Mouse (Mus musculus): ENCODE measurements around the gene Gfap. TPM values are rescaled to one million over a fixed set of nuclear protein-coding genes. Genes with fewer than 3 reads are reported as not detected.

The Gfap gene
- polyA plus RNA-seq, 1 experiment from 2014 or later: 1.2 TPM

DNA sequence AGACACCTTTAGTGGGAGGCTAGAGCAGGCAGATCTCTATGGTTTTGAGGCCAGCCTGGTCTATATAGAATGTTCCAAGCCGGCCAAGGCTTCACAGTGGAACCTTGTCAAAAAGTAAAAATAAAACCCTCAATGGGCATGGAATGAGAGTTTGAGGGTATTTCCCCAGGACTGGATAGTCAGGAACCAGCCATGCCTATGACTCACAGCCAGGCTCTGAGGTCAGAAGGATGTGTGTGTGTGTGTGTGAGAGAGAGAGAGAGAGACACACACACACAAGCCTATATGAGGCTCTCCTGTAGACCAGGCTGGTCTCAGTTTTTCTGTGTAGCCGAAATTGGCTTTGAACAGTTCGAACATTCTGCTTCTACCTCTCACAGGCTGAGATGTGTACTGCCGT is 6.0 kb downstream of the Gfap start:
- ATAC-seq (ENCODE audit: insufficient read depth, low FRiP score, low read depth): no peak
- peaks cover 10% of the 10 kb centered on the region for H3K27me3 ChIP-seq (replicated peaks)
- no peak overlapping the region for H3K9ac ChIP-seq
- H3K4me3 ChIP-seq (replicated peaks): no peak overlapping the region
- 84% methylated on average over 4 of the region's 4 CpGs for whole genome bisulfite sequencing
- peaks cover 10% of the 10 kb centered on the region; the same call in 1 of the 2 replicates for H3K4me1 ChIP-seq
- no peak overlapping the region for H3K27ac ChIP-seq
- H3K4me2 ChIP-seq: no peak overlapping the region
- H3K36me3 ChIP-seq: no peaks in the 10 kb centered on the region
- H3K9me3 ChIP-seq: no peaks in the 10 kb centered on the region

GRCm38 (mm10) chr11:102893015-102893651 is 7.6 kb downstream of the Gfap start:
- 3% methylated on average over 43 of the region's 43 CpGs for WGBS
- Histone ChIP-seq H3K9me3 (no peaks in the 10 kb centered on the region), H3K27me3 (replicated peaks) (peaks cover 16% of the 10 kb centered on the region), H3K9ac (peak overlapping the region; percentile 37), H3K4me3 (replicated peaks) (peak overlapping the region; percentile 45), H3K27ac (no peak overlapping the region), H3K4me2 (peak overlapping the region; percentile 83), H3K4me1 (peaks cover 10% of the 10 kb centered on the region; the same call in 1 of the 2 replicates), H3K36me3 (no peaks in the 10 kb centered on the region)
- peak; percentile 81 for ATAC-seq (ENCODE audit: insufficient read depth, low FRiP score, low read depth)

DNA sequence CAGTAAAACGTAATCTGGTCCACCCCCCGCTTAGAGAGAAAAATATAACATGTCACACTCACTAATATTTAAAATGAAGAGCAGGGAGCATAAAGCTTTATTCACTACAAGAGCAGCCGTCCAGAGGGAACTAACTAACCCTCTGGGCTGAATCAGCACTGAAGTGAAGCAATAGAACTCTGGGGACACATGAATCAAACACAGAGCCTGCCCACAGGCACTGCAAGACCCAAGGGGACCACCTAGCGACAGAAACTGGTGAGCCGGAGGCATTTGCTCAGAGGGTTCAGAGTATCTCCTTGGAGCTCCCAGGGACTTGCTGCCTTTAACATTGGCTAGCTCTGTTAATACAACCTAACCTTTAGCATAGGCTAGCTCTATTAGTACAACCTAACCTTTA is 10.6 kb downstream of the Gfap start:
- no peaks in the 10 kb centered on the region for H3K9me3 ChIP-seq
- H3K4me1 ChIP-seq: peaks cover 8% of the 10 kb centered on the region; the same call in 1 of the 2 replicates
- H3K27ac ChIP-seq: no peak overlapping the region
- 74% methylated on average over 5 of the region's 5 CpGs for whole genome bisulfite sequencing
- no peak overlapping the region for H3K9ac ChIP-seq
- no peak overlapping the region for H3K4me2 ChIP-seq
- no peaks in the 10 kb centered on the region for H3K36me3 ChIP-seq
- no peak overlapping the region for H3K4me3 ChIP-seq (replicated peaks)
- ATAC-seq (ENCODE audit: insufficient read depth, low FRiP score, low read depth): no peak
- H3K27me3 ChIP-seq (replicated peaks): peaks cover 12% of the 10 kb centered on the region; the same call in 1 of the 2 replicates

DNA sequence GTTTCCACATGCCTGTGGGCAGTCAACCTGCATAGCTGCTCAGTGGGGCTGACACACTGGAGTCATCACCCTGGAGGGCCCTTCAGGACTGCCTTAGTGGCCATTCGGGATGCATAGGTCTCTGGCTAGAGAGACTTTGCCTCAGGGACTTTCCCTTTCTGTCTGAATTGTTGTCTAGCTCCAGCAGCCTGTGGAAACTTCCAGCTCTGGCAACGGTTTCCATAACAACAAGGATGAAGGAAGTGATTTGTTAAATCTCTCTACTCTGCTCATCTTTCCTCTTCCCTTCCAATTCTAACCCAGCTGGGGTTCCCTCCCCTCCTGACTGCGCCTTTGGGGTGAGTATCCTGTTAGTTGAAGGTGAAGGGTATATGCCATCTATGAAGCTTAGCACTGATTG is 12.6 kb downstream of the Gfap start:
- no peak for ATAC-seq (ENCODE audit: insufficient read depth, low FRiP score, low read depth)
- Histone ChIP-seq H3K4me2 (no peak overlapping the region), H3K4me1 (peaks cover 2% of the 10 kb centered on the region; the same call in 1 of the 2 replicates), H3K36me3 (no peaks in the 10 kb centered on the region), H3K27ac (no peak overlapping the region), H3K9ac (no peak overlapping the region), H3K27me3 (replicated peaks) (peaks cover 12% of the 10 kb centered on the region; the same call in 1 of the 2 replicates), H3K9me3 (no peaks in the 10 kb centered on the region), H3K4me3 (replicated peaks) (no peak overlapping the region)
- 67% methylated on average over 3 of the region's 3 CpGs for WGBS

DNA sequence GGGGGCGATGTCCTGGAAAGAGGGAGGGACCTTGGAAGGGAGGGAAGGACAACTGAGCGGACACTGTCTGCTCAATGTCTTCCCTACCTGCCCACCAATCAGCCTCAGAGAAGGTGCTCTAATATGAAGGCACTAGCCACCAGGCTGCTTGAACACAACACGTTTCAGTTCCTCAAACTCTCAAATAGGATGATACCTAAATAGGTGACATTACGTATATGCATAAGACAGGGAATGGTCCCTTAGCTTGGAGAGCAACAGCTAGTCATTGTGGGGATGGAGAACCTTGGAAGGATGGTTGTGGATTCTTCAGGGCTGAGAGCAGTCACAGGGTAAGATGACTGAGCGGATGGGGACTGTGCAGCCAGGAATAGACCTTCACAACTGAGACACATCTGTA is 13.3 kb downstream of the Gfap start:
- no peak for ATAC-seq (ENCODE audit: insufficient read depth, low FRiP score, low read depth)
- Histone ChIP-seq H3K36me3 (no peaks in the 10 kb centered on the region), H3K4me3 (replicated peaks) (no peak overlapping the region), H3K27ac (no peak overlapping the region), H3K27me3 (replicated peaks) (peaks cover 12% of the 10 kb centered on the region; the same call in 1 of the 2 replicates), H3K9ac (no peak overlapping the region), H3K9me3 (no peaks in the 10 kb centered on the region), H3K4me1 (no peaks in the 10 kb centered on the region), H3K4me2 (no peak overlapping the region)
- 76% methylated on average over 5 of the region's 5 CpGs for WGBS

DNA sequence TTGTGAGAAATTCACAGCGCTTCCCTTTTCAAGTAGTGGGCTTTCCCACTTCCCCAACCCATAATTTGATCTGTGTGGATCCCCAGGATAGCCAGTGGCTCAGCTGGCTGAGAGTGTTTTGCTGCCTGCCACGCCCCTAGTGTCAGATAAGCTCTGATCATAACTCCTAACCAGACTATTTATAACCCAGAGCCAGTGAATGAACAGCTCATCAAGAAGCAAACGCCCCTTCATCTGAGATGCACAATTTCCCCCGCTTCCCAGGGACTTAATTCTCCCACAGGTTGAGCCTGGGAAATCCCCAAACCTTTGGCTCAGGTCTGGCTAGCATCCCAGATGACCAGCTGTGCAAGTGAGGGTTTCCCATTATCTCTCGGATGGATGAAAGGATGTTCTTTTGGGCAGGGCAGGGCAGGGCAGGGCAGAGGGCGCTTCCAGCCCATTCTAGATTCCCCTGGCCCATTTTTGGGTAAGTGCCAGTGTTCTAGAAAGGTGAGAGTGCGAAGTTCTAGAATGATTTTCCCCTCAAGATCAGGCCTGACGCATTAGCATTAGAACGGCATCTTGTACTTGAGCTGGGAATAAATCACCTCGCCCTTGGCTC is 16.0 kb downstream of the Gfap start, which contains the start of gene Fam187a:
Gene Fam187a (plus strand): TSS at position 554 of the 604 bp plus-strand sequence.
- Histone ChIP-seq H3K4me3 (replicated peaks) (no peak within 1 kb of the TSS), H3K9me3 (no peaks in the 10 kb centered on the region), H3K9ac (no peak within 1 kb of the TSS), H3K36me3 (no peaks in the 10 kb centered on the region), H3K27ac (no peak within 1 kb of the TSS), H3K4me2 (no peak within 1 kb of the TSS), H3K27me3 (replicated peaks) (peaks cover 8% of the 10 kb centered on the region; the same call in 1 of the 2 replicates), H3K4me1 (0 out of 2 replicates have a peak, but pooled peaks cover 11% of the 10 kb centered on the region)
- WGBS: 53% methylated on average over 10 of the region's 10 CpGs
- ATAC-seq (ENCODE audit: insufficient read depth, low FRiP score, low read depth): no peak

- ATAC-seq (ENCODE audit: insufficient read depth, low FRiP score, low read depth): no peak
- WGBS: 16% methylated on average over 13 of the region's 13 CpGs
- Histone ChIP-seq H3K9ac (peak overlapping the region; percentile 80; the same call in 1 of the 2 replicates), H3K36me3 (peaks cover 1% of the 10 kb centered on the region; the same call in 1 of the 2 replicates), H3K4me2 (peak overlapping the region; percentile 79), H3K9me3 (no peaks in the 10 kb centered on the region), H3K4me3 (replicated peaks) (peak overlapping the region; percentile 81), H3K27me3 (replicated peaks) (0 out of 2 replicates have a peak, but pooled peaks cover 2% of the 10 kb centered on the region), H3K27ac (peak overlapping the region; percentile 89; the same call in 1 of the 2 replicates), H3K4me1 (0 out of 2 replicates have a peak, but pooled peaks cover 17% of the 10 kb centered on the region)
Measured at GRCm38 (mm10) chr11:102881314-102882198, 19.2 kb downstream of the Gfap start.

DNA sequence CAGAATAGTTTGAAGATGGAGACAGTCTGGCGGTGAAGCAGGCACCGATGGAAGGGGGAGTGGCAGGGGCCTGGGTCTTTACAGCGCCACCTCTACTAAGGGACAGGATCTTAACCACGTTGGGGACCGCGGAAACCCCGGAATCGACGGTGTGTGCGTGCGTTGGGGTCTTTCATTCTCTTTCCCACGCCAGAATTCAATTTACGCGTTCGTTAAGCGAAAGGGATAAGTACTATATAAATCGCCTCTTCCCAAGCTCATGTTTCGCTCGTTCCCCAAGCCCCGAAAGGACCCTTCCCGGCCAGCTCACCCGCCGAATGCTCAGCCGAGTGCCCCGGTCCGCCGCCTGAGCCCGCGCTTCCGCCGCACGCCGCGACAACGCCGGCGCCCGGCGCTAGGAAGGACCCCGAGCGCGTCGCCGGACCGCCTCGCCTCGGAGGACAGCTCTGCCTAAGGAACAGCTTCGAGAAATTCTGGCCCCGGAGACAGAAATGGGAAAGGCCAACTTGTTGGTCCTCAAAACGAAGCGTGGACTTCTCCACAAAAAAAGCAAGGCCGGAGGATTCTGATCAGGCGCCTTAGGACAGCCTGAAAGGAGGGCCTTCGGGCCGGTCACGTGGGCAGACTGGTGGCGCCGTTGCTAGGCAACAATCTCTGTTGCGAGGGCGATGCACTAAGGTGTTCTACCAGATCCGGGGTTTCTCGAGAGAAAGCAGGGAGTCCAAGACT is 20.0 kb downstream of the Gfap start, which contains the start of the genes Eftud2 and Ccdc103:
Gene Eftud2 (minus strand): TSS at position 401 of the 729 bp plus-strand sequence.
Gene Ccdc103 (plus strand): TSS at position 620 of the 729 bp plus-strand sequence.
- H3K4me1 ChIP-seq: 0 out of 2 replicates have a peak, but pooled peaks cover 17% of the 10 kb centered on the region
- ATAC-seq (ENCODE audit: insufficient read depth, low FRiP score, low read depth): peak; percentile 85
- peak within 1 kb of the TSS; percentile 79 for H3K4me2 ChIP-seq
- no peaks in the 10 kb centered on the region for H3K9me3 ChIP-seq
- H3K27ac ChIP-seq: peak within 1 kb of the TSS; percentile 89
- whole genome bisulfite sequencing: 0% methylated on average over 62 of the region's 62 CpGs
- peak within 1 kb of the TSS; percentile 80 for H3K9ac ChIP-seq
- peak within 1 kb of the TSS; percentile 81 for H3K4me3 ChIP-seq (replicated peaks)
- peaks cover 6% of the 10 kb centered on the region; the same call in 1 of the 2 replicates for H3K36me3 ChIP-seq
- H3K27me3 ChIP-seq (replicated peaks): 0 out of 2 replicates have a peak, but pooled peaks cover 2% of the 10 kb centered on the region

DNA sequence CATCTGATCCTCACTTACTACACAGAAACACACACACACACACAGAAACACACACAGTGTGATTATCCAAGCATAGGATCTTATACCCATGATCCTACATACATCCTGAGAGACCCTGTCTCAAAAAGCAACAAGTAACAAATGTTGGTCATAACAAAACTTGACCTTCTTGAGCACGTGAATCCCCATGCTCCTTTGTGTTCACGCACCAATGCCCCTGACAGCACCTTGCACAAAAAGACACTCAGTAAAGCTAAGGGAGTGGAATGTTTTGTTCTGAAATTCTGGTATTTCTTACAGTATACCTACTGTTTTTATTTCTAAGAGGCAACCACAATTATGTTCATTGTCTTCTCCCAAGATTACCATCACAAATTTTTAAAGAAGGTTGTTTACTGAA is 21.2 kb downstream of the Gfap start:
- no peak overlapping the region for H3K4me3 ChIP-seq (replicated peaks)
- no peaks in the 10 kb centered on the region for H3K27me3 ChIP-seq (replicated peaks)
- H3K27ac ChIP-seq: no peak overlapping the region
- H3K9me3 ChIP-seq: no peaks in the 10 kb centered on the region
- 0 out of 2 replicates have a peak, but pooled peaks cover 17% of the 10 kb centered on the region for H3K4me1 ChIP-seq
- peak overlapping the region; percentile 79 for H3K4me2 ChIP-seq
- H3K9ac ChIP-seq: no peak overlapping the region
- H3K36me3 ChIP-seq: peaks cover 10% of the 10 kb centered on the region; the same call in 1 of the 2 replicates
- ATAC-seq (ENCODE audit: insufficient read depth, low FRiP score, low read depth): no peak
- WGBS: 83% methylated on average over 2 of the region's 2 CpGs

DNA sequence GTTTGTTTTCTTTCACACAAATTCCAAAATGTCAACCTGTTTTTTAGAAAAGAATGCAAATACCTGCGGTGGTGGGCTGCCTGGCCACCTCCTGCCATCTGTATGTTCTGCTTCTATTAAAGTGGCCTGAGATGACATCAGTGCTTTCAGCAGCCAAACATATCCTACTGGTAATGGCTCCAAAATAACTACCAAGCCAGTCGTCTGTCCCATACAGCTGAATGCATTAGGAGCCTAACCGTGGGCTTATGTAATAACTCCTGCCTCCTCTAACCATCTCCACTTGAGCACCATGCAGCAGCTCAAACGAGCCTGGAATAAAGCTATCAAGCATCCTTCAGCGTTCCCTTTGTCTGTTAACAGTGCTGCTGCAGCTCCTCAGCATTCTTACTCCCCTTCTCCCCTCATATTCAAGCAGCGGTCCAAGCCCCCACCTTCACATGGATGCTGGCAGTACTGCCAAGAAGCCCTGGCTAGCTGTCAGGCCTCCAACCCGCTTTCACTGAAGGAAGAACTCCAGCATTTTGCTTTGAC is 25.8 kb downstream of the Gfap start:
- Histone ChIP-seq H3K4me2 (no peak overlapping the region), H3K27me3 (replicated peaks) (no peaks in the 10 kb centered on the region), H3K4me1 (0 out of 2 replicates have a peak, but pooled peaks cover 8% of the 10 kb centered on the region), H3K27ac (no peak overlapping the region), H3K4me3 (replicated peaks) (no peak overlapping the region), H3K36me3 (peaks cover 19% of the 10 kb centered on the region), H3K9ac (no peak overlapping the region), H3K9me3 (no peaks in the 10 kb centered on the region)
- no peak for ATAC-seq (ENCODE audit: insufficient read depth, low FRiP score, low read depth)
- WGBS: 90% methylated on average over 7 of the region's 7 CpGs

Measured in stomach, embryonic 15.5 days (tissue).